Mouse (Mus musculus): ENCODE results near the gene Pikfyve. TPM values are rescaled to one million over a fixed set of nuclear protein-coding genes. Genes with fewer than 3 reads are reported as not detected.
A peak's percentile ranks its signal among the peaks of the same experiment; 100 is the strongest.

The Pikfyve gene
- total RNA-seq, 2 experiments from 2014 or later, result 12.7 to 13.5 TPM

- DNase-seq, result no peak
- intact Hi-C loops (cut with DNase I), result loop anchor here (5.0 kb wide), 1 partner anchor 786 kb away; no protein-coding TSS in a partner anchor
Observed at GRCm38 (mm10) chr1:65311214-65311933, 124.9 kb downstream of the Pikfyve start.

- peak; percentile 8 to 46 for DNase-seq
- intact Hi-C loops (cut with DNase I), result loop anchor here (5.0 kb wide), 1 partner anchor 785 kb away; no protein-coding TSS in a partner anchor
Observed at GRCm38 (mm10) chr1:65312118-65312517, 125.6 kb downstream of the Pikfyve start.

GRCm38 (mm10) chr1:65312896-65313295 is 126.4 kb downstream of the Pikfyve start:
- intact Hi-C loops (cut with DNase I), result loop anchor here (5.0 kb wide), 1 partner anchor 784 kb away; no protein-coding TSS in a partner anchor
- DNase-seq, result no peak

- DNase-seq, result no peak
- intact Hi-C loops (cut with DNase I), result loop anchor here (5.0 kb wide), 1 partner anchor 783 kb away; no protein-coding TSS in a partner anchor
Observed at GRCm38 (mm10) chr1:65314054-65315021, 127.9 kb downstream of the Pikfyve start.

GRCm38 (mm10) chr1:65315022-65315407 is 128.5 kb downstream of the Pikfyve start:
- intact Hi-C loops (cut with DNase I), result no loop called here
- DNase-seq, result no peak

Other genes starting within 250 kb of the Pikfyve start
- 10 to 100 TPM in 1 of 2 experiments, 1 to 10 TPM in 1; 6.8 to 10.8 TPM for gene Plekhm3, start 229.9 kb upstream of the Pikfyve start, total RNA-seq (2021)
- gene Akr1cl, start 153.9 kb upstream of the Pikfyve start, total RNA-seq (2021), result under 1 TPM in 1 of 2 experiments, not detected in 1; 0.29 TPM
- gene Cryge, start 135.5 kb upstream of the Pikfyve start, total RNA-seq (2021), result not detected
- not detected for gene Crygd, start 123.2 kb upstream of the Pikfyve start, total RNA-seq (2021)
- gene Crygc, start 113.0 kb upstream of the Pikfyve start, total RNA-seq (2021), result not detected
- gene Crygb, start 104.4 kb upstream of the Pikfyve start, total RNA-seq (2021), result not detected
- gene Cryga, start 83.3 kb upstream of the Pikfyve start, total RNA-seq (2021), result not detected
- not detected for gene Gm28845, start 67.1 kb upstream of the Pikfyve start, total RNA-seq (2021)
- not detected for gene D630023F18Rik, start 63.5 kb upstream of the Pikfyve start, total RNA-seq (2021)
- 10 to 100 TPM; 54.2 to 76.5 TPM for gene Idh1, start 183 bp upstream of the Pikfyve start, total RNA-seq (2021)
- gene Pth2r, start 95.4 kb downstream of the Pikfyve start, total RNA-seq (2021), result not detected